Mouse (Mus musculus): ENCODE results near the gene Mamdc4. TPM values are rescaled to one million over a fixed set of nuclear protein-coding genes. Genes with fewer than 3 reads are reported as not detected.

Mamdc4 gene
- polyA plus RNA-seq (2011; ENCODE audit: insufficient read length, low read depth, missing spikeins) = 0.45 and 1.0 TPM in 2 replicates

DNA sequence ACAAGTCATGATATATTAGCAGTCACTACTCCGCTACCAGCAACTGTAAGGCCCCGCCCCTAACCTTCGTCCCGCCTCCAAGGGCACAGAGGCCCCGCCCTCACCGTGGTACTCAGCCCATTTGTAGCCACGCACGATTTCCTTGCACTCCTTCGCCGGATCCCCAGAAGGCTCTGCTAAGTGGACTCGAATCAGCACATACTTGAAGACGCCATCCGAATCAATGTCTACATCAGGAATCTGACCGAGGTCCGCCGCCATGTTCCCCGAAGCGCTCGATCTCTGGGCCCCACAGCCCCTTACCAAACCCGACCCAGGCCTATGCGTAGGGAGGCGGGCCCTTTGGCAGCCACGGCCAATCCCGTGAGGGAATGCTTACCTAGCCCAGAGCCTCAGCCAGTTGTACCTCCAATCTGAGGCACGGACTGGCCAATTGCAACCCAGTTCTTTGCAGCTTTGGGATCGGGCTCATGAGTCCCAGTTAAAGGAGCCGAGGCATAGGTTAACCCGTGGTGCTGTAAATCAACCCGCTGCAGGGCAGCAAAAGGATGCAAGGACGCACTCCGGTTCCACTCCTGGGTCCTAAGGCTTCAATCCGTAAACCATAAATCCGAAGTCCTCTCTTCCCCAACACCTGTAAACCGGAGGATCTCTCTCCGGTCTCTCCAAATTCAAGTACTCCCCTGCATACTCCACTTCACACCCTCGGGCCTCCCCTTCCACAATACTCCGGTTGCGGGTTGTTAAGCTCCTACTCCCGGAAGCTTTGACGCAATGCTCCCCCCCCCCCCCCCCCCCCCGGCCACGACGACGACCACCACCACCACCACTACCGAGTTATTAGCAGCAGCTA lies at the start of gene Mamdc4, which contains the start of gene Phpt1:
Gene Mamdc4, minus strand, starts transcription at position 267 of the 853 bp plus-strand sequence.
Gene Phpt1, minus strand, starts transcription at position 646 of the 853 bp plus-strand sequence.
- TF ChIP-seq POLR2A (IDR thresholded peaks at IDR 0.05; ENCODE audit: low read depth, low read length) (peak; percentile 79), CTCF (IDR thresholded peaks at IDR 0.05; ENCODE audit: borderline replicate concordance, insufficient read depth, low read length) (no peak)
- Histone ChIP-seq H3K27ac (ENCODE audit: insufficient read depth, low read length) (peak within 1 kb of the TSS; percentile 78), H3K4me3 (ENCODE audit: insufficient read depth, low read length) (peak within 1 kb of the TSS; percentile 52), H3K4me1 (ENCODE audit: control insufficient read depth, insufficient read depth, low read length) (peaks cover 6% of the 10 kb centered on the region; the same call in 1 of the 2 replicates)

DNA sequence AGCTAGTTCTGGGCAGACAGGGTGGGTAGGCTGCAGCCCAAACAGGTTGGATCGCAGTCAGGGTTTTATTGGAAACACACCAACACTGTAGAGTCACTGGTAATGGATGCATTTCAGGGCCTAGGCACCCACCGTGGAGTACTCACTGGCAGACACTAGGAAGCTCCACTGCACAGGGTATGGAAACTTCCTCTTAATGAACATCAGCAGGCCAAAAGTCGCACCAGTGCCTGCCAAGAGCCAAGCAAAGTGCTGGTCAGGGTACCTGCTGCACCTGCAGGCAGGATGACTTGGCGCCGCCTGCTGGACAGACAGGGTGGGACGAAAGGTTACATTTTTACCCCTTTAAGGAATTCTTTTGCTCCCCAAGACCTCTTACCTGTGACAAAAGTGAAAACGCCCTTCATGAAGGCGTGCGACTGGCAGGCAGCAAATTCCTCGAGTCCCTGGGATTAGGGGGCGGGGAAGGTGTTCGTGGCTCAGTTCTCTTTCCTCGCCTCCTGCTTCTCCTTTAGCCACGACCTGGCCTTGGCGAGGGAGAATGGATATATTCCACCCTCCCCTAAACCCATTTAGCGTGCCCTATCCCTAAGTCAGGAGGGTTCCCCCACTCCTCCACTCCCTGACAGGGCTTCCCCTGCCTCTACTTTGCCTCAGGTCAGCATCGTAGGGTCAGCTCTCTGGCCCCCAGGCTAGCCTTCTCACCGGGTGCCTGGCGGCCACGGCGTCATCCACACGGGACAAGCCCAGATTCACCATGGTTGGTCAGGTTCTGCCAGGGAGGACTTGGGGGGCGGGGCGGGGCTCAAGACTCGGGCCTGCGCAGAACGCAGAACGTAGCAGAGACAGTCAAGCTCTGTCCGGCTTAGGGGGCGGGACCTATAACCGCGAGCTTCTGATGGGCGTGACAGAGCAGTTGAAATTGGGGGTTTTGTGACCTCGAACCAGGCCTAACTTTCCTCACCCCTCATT lies 46.9 kb upstream of the Mamdc4 start, which contains the start of gene Tmem141:
Gene Tmem141, minus strand, starts transcription at position 777 of the 972 bp plus-strand sequence.
- TF ChIP-seq POLR2A (IDR thresholded peaks at IDR 0.05; ENCODE audit: low read depth, low read length) = peak; percentile 86
- peak; percentile 73 for TF ChIP-seq CTCF (IDR thresholded peaks at IDR 0.05; ENCODE audit: borderline replicate concordance, insufficient read depth, low read length)
- Histone ChIP-seq H3K4me1 (ENCODE audit: control insufficient read depth, insufficient read depth, low read length) (no peaks in the 10 kb centered on the region), H3K27ac (ENCODE audit: insufficient read depth, low read length) (no peak within 1 kb of the TSS), H3K4me3 (ENCODE audit: insufficient read depth, low read length) (peak within 1 kb of the TSS; percentile 40)

DNA sequence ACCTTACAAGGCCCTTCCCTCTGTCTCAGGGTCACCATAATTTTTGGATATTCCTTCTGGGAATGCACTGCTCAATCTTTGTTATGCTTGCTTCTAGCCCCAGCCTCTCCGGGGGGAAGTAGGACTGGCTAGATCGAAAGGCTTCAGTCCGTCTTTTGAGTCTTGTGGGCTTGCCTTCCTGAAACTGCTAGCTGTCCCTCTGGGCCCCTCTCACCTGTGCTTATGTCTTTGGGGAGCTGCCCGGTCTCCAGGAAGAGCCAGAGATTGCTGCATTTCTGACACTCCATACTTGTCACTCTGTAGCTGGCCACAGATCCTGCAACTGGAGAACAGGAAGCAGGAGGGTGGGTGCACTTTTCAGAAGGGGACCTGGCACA lies 46.2 kb upstream of the Mamdc4 start:
- Histone ChIP-seq H3K27ac (ENCODE audit: insufficient read depth, low read length) (no peak overlapping the region), H3K4me3 (ENCODE audit: insufficient read depth, low read length) (no peak overlapping the region), H3K4me1 (ENCODE audit: control insufficient read depth, insufficient read depth, low read length) (no peaks in the 10 kb centered on the region)
- TF ChIP-seq CTCF (IDR thresholded peaks at IDR 0.05; ENCODE audit: borderline replicate concordance, insufficient read depth, low read length) (no peak), POLR2A (IDR thresholded peaks at IDR 0.05; ENCODE audit: low read depth, low read length) (no peak)

DNA sequence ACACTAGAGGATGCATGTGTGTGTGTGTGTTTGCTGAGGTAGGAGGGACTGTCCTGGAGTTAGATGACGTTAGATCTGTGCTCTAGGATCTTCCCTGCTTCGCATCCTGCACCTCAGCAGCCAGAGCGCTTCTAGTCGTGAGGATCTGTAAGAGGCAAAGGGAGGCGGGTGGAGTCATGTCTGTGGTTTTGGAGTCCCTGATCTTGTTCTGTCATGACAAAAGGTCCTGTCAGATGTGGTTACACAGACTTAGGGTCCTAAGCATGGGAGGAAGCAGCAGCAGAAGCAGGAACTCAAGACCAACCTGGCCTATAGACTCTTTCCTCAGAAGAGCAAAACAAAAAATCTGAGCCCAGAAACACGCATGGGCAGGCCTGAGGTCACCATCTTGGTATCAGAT lies 45.7 kb upstream of the Mamdc4 start:
- Histone ChIP-seq H3K27ac (ENCODE audit: insufficient read depth, low read length) (no peak overlapping the region), H3K4me1 (ENCODE audit: control insufficient read depth, insufficient read depth, low read length) (no peaks in the 10 kb centered on the region)
- TF ChIP-seq CTCF (IDR thresholded peaks at IDR 0.05; ENCODE audit: borderline replicate concordance, insufficient read depth, low read length) (no peak), POLR2A (IDR thresholded peaks at IDR 0.05; ENCODE audit: low read depth, low read length) (no peak)

DNA sequence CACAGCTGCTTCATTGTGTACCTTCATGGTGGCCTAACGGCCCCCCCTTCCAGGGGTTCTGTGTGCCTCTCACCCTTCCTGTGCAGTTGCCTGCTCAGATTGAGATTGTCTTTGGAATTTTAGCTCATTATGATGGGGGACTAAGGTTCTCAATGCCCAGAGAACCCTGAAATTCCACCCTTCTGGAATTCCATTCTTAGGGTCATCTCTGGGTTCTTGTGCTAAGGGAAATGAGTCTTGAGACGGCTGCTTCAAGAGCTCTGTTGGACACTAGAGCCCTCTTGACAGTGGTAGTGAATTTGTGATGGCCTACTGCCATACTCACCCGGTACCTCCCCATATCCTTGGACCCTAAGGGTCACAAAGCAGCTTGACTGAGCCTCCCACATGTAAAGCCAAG lies 42.9 kb upstream of the Mamdc4 start, which contains the start of gene Ccdc183:
Gene Ccdc183, minus strand, starts transcription at position 101 of the 400 bp plus-strand sequence.
- no peak within 1 kb of the TSS for H3K4me3 ChIP-seq (ENCODE audit: insufficient read depth, low read length)
- no peak within 1 kb of the TSS for H3K27ac ChIP-seq (ENCODE audit: insufficient read depth, low read length)

More for the DNA sequence above, 45.7 kb upstream of the Mamdc4 start:
- H3K4me3 ChIP-seq (ENCODE audit: insufficient read depth, low read length) = no peak overlapping the region

DNA sequence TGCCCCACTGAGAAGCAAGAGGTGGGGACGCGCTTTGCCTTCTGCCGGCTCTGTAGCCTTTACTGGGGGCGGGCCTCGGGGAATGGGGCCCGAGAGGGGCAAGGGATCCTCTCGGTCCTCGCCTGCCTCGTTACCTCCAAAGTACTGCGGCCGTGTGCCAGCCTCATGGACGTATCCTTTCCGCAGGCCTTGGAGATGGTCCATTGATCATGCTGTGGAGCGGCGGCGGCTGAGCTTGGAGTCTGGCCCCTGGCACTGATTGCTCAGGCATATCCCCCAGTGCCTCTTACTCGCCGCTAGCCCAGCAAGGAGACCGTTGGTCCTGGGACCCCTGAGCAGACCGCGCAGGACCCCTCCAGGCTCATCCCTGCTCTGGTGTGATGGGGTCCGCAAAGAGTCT lies 41.8 kb upstream of the Mamdc4 start:
- H3K4me3 ChIP-seq (ENCODE audit: insufficient read depth, low read length) = no peak overlapping the region

More for the DNA sequence above, 42.9 kb upstream of the Mamdc4 start, which contains the start of gene Ccdc183:
- H3K4me1 ChIP-seq (ENCODE audit: control insufficient read depth, insufficient read depth, low read length) = no peaks in the 10 kb centered on the region
- TF ChIP-seq CTCF (IDR thresholded peaks at IDR 0.05; ENCODE audit: borderline replicate concordance, insufficient read depth, low read length) (no peak), POLR2A (IDR thresholded peaks at IDR 0.05; ENCODE audit: low read depth, low read length) (no peak)

DNA sequence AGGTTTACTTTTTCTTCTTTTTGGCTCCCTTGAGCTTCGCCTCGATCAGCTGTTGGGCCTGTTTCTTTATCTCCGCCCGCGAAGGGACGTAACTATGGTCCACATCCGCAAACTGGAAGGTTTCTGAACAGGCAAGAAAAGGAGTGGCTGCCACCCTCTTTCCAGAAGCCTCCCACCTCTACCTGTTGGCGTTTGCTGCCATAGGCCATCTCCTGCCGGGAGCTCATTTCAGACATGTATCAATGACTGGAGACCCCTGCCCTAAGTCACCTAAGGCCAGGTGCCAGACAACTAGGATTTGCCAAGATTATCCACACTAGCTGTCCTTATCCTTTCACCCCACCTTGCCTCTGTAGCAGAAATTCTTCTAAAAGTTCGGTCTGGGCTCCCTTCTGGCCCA lies 34.0 kb upstream of the Mamdc4 start:
- TF ChIP-seq POLR2A (IDR thresholded peaks at IDR 0.05; ENCODE audit: low read depth, low read length) = no peak
- TF ChIP-seq CTCF (IDR thresholded peaks at IDR 0.05; ENCODE audit: borderline replicate concordance, insufficient read depth, low read length) = no peak
- Histone ChIP-seq H3K27ac (ENCODE audit: insufficient read depth, low read length) (no peak overlapping the region), H3K4me3 (ENCODE audit: insufficient read depth, low read length) (peak overlapping the region; percentile 15; the same call in 1 of the 2 replicates), H3K4me1 (ENCODE audit: control insufficient read depth, insufficient read depth, low read length) (no peaks in the 10 kb centered on the region)

More for the DNA sequence above, 41.8 kb upstream of the Mamdc4 start:
- TF ChIP-seq POLR2A (IDR thresholded peaks at IDR 0.05; ENCODE audit: low read depth, low read length) (no peak), CTCF (IDR thresholded peaks at IDR 0.05; ENCODE audit: borderline replicate concordance, insufficient read depth, low read length) (no peak)
- Histone ChIP-seq H3K27ac (ENCODE audit: insufficient read depth, low read length) (no peak overlapping the region), H3K4me1 (ENCODE audit: control insufficient read depth, insufficient read depth, low read length) (no peaks in the 10 kb centered on the region)

DNA sequence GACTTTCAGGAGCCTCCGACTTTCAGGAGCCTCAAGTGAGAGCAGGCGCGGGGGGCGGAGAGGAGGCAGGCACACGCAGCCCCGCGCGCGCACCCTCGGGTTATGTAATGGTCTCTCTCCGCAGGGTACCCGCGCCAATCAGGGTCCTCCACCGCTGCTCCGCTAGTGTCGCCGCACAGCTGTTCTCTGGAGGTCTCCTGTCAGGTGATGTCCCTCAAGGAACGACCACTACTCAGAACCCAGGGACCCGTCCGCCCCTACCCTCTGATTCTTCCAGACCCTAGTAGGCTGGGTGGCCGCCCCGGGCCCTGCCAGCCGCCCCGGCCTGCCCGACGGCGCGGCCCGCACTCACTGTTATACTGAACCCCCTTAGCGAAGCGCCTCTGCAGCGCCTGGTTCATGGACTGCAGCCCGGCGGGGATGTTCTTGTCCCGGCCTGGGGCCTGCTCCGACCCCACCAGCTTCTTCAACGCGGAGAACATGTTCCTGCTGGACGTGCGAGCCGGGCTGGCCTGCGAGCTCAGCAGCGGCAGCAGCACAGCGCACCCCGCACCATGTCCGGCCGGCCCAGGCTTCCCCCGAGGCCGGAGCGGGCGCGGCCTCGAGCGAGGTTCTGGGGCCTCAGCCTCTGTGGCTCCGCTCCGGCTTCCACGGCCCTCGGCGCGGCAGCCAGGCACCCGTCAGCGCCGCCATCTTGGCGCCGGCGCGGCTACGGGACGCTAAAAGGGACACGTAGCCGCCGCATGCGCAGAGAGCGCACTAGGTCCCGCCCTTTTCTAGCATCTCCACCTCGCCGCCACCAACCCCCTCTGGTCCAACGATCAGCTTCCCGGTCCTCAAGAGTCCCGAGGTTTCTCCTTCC lies 33.3 kb upstream of the Mamdc4 start, which contains the start of gene Rabl6:
Gene Rabl6, minus strand, starts transcription at position 761 of the 862 bp plus-strand sequence.
- Histone ChIP-seq H3K27ac (ENCODE audit: insufficient read depth, low read length) (peak within 1 kb of the TSS; percentile 55; the same call in 1 of the 2 replicates), H3K4me3 (ENCODE audit: insufficient read depth, low read length) (peak within 1 kb of the TSS; percentile 88), H3K4me1 (ENCODE audit: control insufficient read depth, insufficient read depth, low read length) (no peaks in the 10 kb centered on the region)
- TF ChIP-seq CTCF (IDR thresholded peaks at IDR 0.05; ENCODE audit: borderline replicate concordance, insufficient read depth, low read length) = no peak
- TF ChIP-seq POLR2A (IDR thresholded peaks at IDR 0.05; ENCODE audit: low read depth, low read length) = peak; percentile 84
